Mouse (Mus musculus): Measurements from ENCODE around the gene Il10. TPM values are rescaled to one million over a fixed set of nuclear protein-coding genes. Genes with fewer than 3 reads are reported as not detected.
A peak's percentile ranks its signal among the peaks of the same experiment; 100 is the strongest.

The Il10 gene
- total RNA-seq (2021), result not detected

DNA sequence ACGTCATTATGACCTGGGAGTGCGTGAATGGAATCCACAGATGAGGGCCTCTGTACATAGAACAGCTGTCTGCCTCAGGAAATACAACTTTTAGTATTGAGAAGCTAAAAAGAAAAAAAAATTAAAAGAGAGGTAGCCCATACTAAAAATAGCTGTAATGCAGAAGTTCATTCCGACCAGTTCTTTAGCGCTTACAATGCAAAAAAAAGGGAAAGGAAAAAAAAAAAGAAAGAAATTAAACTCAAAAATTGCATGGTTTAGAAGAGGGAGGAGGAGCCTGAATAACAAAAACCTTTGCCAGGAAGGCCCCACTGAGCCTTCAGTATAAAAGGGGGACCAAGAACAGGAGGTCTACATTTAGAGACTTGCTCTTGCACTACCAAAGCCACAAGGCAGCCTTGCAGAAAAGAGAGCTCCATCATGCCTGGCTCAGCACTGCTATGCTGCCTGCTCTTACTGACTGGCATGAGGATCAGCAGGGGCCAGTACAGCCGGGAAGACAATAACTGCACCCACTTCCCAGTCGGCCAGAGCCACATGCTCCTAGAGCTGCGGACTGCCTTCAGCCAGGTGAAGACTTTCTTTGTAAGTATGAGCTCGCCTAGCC, at the start of gene Il10:
Gene Il10, plus strand, starts transcription at position 354 of the 607 bp plus-strand sequence.
- intact Hi-C loops (cut with DNase I), result no loop called here
- no peak for DNase-seq

DNA sequence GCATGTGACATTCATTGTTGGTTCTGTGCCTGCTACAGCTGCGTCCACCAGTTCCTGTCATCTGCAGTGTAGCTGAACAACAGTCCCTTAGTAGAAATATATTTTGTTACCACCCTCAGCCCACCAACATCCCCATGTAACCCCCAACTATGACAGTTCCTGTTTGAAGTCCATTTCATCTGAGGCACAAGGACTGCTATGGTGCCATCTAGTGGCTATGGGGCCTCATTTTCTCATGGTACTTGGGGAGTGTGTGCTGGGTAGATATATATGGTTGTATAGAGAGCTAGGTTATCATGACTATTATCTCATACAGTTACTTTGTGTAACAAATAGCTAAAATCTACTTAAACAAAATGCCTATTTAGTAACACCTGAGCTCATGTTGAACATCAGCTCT, 40.2 kb upstream of the Il10 start:
- intact Hi-C loops (cut with DNase I), result loop anchor here (1.0 kb wide), 1 partner anchor 102 kb away; no protein-coding TSS in a partner anchor
- DNase-seq, result peak; percentile 27 to 36

DNA sequence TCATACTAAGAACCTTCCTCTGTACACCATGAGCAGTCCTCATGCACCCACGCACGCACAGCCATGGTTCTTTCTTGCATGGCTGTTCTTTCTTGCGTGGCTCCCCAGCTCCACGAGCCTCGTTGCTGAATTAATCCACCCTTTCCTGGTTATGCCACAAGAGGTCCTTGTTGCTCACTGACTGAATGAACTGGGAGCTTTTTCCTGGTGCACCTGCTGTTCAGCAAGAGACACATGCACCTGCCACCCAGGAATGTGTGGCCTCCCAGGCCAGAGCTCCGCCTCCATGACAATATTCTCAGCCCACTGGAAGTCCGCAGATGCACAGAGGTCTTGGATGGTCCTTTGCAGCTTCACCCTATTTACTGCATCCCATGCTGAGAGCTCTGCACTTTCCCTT, 35.2 kb upstream of the Il10 start:
- DNase-seq, result no peak
- intact Hi-C loops (cut with DNase I), result loop anchor here (5.0 kb wide), 1 partner anchor 437 kb away; no protein-coding TSS in a partner anchor

DNA sequence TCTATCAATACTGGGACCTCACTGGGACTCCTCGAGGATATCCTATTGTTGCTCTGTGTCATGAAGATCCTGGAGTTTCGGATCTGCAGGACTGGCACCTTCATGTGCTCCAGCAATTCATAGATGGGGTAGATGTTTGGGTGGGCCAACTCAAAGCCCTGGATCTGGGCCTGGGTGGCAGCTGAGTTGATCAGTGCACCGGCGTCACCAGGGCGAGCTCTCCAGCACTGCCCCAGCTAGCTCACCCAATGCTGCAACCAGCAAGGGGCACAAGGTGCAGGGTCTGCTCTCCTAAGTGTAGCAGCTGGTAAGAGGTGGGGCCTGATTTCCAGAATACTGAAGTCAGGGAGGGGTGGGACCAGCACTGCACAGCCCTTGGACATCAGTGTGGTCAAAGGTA, 32.6 kb upstream of the Il10 start:
- DNase-seq, result no peak
- intact Hi-C loops (cut with DNase I), result loop anchor here (2.0 to 5.0 kb wide), 2 partner anchors 66 to 150 kb away; partner anchors contain the start of gene Dyrk3

DNA sequence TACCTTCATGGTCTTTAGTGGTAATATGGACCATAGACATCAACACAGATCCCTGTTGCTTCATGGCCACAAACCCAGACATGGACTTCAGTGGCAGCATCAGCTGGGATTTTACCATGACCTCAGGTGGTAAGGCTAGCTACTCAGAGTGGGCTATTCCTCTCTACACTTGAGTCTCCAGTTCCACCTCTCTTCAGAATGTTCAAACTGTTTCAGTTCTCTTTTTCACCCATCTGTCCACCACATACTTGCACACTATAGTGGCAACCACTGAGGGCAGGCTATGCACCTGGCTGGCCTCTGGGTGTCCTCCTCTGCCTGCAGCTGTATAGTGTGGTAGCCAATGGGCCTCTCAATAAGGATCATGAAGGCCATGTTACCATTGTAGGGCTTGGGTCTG, 32.2 kb upstream of the Il10 start:
- no peak for DNase-seq
- intact Hi-C loops (cut with DNase I), result loop anchor here (2.0 to 5.0 kb wide), 2 partner anchors 65 to 150 kb away; partner anchors contain the start of gene Dyrk3

DNA sequence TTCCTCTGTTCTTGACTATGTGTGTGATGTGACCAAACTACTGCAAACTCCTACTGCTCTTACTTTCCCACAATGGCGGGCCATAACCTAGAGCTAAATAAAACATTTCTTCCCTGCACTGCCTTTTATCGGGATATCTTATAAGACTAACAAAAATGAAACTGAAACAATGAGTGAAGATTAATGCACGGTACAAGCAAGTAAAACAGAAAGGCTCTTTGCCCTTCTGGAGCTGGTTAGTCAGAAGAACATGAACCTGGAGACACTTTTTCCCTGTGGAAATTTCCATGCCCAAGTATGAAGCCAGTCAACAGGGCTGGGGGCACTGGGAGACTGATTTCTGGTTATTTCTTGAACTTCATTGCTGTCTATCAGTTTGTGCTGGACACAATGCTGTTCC, 30.3 kb upstream of the Il10 start:
- intact Hi-C loops (cut with DNase I), result loop anchor here (2.0 to 5.0 kb wide), 2 partner anchors 148 to 163 kb away; partner anchors contain the start of genes Dyrk3 and Eif2d
- DNase-seq, result no peak

DNA sequence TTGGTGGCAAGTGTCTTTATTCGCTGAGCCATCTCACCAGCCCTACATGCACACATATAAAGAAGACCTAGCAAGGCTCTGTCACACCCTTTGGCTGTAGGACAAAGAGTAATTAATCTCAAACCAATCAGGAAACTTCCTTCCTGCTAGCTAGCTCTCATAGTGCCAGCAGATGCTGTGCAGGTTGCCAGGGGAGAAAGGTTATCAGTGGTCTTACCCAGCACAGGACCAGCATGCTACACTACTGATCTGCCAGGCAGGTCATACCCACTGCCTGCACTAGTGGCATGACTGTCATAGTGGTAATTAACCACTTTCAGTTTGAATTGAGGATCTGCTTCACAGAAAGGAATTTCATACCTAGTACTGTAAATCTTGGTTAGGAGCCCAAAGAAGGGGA, 29.2 kb upstream of the Il10 start:
- no peak for DNase-seq
- intact Hi-C loops (cut with DNase I), result no loop called here

DNA sequence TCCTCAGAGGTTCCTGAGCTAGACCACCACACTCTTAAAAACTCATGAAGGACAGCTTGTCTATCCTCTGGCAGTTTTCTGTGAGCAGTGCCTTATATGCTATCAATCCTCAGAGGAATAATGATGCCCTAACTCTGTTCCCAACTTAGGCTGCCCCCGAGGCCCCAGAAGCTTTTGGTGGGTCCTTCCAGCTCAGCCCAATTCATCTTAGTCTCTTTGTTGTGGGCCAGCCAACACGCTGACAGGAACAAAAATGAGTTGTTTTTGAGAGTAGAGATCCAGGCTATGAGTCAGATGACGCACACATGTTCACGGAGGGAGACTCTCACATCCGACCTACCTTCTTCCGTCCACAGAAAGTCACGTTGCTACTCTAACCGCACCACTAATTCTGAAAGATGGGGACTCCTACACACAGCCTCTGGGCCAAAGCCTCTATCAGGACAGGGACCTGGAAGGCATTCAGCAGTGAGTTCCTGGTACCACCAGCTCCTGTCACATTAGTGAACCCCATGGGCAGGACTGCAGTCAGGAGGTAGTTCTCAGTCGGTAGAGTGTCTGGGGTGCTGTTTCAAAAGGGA, 26.0 kb upstream of the Il10 start:
- intact Hi-C loops (cut with DNase I), result no loop called here

DNA sequence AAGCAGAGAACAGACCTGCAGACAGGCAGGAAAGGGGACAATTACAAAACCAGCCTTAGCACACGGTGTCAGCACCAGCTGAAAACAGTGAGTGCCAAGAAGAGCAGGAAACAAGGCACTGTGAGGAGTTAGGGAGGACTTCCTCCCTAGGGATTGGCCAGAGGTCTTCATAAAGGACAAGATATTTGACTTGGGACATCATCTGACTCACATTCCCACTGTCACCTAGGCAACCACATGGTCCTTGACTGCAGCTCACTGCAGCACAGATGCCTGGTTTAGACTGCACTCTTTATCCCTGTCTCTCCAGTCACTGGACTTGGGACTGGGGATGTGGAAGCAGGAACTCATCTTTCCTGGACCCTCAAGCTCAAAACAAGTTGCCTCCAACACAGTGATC, 24.1 kb upstream of the Il10 start:
- intact Hi-C loops (cut with DNase I), result no loop called here
- no peak for DNase-seq

More for the DNA sequence above, 26.0 kb upstream of the Il10 start:
- DNase-seq, result no peak

DNA sequence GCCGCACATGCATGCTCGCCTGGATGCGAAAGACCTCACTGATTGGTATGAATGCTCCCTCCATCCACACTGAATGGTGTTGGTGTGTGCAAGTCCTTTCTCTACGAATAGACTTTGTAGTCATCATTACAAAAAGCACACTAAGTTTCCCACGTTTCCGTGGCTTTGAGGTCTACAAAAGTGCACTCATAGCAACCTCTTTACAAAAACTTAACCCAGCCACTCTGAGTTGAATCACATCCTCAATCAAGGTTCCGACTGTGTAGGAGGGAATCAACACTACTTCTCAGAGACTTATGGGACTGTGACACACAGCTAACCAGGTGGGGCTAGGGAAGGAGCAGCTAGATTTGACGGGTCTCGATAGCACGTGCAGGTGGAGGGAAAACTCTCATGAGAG, 23.3 kb upstream of the Il10 start:
- intact Hi-C loops (cut with DNase I), result no loop called here
- DNase-seq, result no peak

DNA sequence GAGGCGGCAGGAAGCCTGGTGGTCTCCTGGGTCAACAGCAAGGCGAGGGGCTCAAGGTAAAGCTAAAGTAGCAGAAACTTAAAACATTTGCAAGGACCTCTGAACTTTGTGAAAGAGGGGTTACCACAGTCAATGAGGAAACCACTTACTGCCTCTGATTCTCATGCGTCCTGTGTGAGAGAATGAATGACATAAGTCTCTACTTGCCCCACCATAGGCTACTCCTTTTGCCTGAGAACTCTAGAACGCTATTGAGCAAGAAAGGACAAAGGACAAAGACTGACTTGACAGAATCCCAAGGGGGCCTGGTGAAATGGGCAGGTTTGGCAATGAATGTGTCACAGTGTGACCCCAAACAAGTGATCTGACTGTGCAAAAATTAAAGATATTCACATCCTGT, 22.2 kb upstream of the Il10 start:
- no peak for DNase-seq
- intact Hi-C loops (cut with DNase I), result no loop called here

DNA sequence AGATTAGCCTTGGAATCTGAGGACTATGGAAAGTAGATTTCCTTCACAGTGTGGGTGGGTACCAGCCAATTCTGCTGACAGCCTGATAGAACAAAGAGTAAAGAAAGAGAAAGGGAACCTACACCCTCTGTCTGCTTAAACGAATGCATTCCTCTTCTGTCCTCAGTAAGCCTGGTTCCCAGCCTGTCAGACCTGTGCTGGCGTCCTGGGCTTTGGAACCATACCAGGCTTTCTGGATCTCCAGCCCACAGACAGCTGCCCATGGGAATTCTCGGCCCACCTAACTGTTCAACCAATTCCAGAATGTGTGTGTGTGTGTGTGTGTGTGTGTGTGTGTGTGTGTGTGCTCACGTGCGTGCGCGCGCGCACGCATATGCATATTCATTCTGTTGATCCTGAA, 21.3 kb upstream of the Il10 start:
- intact Hi-C loops (cut with DNase I), result no loop called here
- DNase-seq, result no peak

DNA sequence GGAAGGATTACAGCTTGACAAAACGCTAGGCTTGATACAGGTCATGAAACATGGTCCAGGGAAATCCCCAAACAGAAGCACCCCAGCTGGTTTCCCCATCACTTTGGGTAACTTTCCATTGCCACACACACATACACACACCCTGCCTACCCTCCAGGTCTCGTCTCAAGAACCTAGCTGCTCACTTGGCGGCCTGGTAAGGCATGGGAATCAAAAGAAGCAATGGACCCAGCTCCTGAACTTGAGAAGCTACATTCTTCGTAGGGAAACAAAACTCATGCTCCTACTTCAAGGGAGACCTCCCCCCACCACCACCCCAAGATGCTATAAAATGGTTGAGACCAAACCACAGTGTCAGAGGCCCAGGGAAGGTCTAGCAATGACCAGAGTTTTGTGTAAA, 19.9 kb upstream of the Il10 start:
- no peak for DNase-seq
- intact Hi-C loops (cut with DNase I), result no loop called here

DNA sequence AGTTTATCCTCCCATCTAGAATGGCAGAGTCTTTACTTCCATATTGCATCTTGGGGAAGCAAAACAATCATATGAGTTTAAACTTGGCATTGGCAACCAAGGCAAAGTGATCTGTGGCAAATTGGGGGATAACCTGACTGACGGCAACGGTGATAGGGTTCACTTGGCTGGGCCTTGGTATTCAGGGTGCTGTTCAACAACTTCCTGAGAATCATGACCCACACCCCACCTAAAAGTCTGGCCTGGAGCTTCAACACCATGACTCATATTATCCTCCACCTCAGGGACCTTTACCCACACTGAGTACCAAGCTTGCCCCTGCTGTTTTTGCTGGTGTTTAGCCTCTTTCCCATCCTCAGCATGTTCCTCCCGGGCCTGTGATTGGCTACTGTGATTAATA, 19.3 kb upstream of the Il10 start:
- intact Hi-C loops (cut with DNase I), result no loop called here
- no peak for DNase-seq

DNA sequence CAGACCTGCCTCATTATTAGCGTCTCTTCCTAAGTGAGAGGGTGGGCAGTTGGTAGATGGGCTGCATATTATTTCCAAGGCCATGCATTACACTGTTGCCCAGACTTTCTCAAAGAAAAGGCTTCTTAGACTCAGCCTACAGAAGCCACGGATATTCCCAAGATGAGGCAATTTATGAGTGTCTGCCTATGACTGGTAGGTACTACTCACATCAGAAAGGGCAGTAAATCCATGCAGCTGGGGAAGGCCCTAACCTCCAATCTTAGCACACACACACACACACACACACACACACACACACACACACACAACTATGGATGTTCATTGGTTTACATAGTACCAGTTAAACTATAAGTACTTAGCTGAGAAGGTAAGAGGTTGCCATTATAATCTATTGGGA, 17.1 kb upstream of the Il10 start:
- intact Hi-C loops (cut with DNase I), result no loop called here
- no peak for DNase-seq

DNA sequence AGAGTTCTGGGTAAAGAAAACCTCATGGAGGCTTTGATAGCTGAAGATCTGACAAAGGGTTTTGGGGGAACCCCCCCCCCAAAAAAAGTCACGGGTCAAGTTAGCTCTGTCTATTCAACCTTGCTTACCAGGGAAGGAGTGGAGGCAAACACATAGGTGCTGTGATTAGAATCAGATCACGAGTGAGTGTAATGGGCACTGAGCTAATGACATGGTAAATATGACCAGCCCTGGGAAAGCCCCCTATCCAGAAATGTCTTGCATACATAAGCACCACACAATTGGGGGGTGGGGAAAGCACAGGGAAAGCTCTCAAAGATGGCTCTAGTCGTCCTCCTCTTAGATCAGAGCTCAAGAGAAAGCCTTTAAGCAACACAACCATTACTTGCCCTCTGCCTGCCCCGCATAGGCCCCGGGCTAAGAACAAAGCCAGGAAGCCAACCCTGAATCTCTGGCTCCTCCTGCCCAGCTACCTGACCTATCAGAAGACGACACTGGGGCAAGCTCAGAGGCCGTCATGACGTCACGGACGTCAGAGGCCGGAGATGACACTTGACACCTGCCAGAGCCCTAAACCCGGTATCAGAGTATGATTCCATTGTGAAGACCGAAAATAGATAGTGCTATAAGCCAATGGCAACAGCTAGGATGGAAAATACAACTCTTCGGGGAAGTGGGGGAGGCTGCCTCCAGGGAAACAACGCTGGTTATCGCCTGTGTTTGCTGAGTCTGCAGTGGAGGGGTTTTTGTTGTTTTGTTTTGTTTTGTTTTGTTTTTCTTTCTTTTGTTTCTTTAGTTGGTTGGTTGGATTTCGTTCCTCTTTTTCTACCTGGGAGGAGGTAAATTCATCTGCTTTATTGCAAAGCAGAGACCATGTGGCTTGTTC, 16.4 kb upstream of the Il10 start:
- intact Hi-C loops (cut with DNase I), result no loop called here
- peak; percentile 18 to 28 for DNase-seq

DNA sequence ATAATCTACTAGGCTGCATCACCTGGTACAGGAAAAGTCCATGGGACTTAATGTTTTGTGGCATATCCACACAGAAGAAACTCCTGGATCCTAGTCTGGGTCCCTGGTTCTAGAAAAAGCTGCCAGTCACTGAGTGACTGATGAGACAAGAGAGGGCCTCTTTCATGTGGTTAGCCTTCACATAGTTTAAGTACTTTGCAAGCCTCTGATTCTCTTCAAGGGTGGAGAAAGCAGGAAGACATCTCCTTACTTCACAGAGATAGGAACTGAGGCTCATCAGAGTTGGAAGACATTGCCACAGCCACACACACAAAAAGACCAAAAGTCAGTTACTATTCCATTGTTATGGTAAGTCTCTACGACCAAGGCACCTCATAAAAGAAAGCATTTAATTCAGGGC, 13.6 kb upstream of the Il10 start:
- intact Hi-C loops (cut with DNase I), result no loop called here
- no peak for DNase-seq

DNA sequence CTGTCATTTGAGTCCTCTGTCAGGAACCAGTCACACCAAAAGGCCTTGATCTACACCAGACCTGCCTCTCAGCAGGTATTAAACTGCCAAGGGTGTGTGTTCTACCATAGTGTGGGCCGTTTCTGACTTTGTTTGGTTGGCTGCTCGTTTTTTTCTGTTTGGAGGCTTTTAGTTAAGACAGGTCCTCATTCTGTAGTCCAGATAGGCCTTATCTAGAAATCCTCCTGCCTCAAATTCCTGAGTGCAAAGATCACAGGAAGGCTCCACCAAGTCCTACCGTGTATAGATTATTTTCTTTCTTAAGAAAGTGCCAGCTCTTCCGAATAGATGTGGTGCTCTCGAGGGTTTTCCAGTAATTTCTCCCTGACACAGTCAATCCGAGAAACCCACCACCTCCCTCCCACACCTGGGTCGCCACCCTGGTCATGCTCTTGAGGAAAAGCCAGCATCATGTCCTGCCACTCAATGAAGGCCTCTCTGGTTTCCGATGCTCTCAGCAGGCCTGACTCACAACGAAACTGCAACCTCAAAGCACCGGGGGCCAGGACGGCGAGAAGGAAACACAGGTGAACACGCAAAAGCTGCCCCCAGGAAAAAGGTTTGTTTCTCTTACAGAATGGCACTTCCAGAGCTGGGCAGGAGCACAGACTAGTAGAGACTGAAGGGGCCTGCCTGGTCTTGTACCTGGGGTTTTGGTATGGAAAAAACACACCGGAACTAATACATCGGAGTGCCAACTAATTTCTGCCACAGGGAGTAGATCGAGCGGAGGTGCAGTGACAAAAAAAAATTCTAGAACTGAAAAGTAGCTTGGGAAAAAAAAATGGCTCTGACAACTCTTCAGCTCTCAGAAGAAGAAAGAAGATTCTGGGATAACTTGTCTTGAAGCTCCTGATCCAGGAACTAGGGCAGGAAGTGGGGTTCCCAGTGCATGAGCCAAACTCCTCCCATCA, 9.2 kb upstream of the Il10 start:
- intact Hi-C loops (cut with DNase I), result no loop called here
- no peak for DNase-seq

DNA sequence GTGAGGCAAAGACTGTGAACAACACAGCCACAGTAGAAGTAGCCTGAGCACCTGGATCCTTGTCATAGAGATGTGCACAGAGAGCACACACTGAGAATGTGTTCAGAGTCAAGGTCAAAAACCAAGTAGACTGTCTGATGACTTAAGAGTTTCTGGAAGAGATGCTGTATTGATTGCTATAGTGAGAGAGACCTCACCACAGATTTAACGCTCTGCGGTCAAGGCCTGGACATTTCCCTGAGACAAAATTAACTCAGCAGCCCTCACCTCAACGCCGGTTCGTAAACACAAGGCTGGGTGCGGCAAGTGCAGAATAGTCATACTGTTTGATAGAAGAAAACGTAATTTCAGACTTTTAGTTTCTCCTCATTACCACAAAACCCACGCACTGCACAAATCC, 7.2 kb upstream of the Il10 start:
- intact Hi-C loops (cut with DNase I), result no loop called here
- DNase-seq, result no peak

DNA sequence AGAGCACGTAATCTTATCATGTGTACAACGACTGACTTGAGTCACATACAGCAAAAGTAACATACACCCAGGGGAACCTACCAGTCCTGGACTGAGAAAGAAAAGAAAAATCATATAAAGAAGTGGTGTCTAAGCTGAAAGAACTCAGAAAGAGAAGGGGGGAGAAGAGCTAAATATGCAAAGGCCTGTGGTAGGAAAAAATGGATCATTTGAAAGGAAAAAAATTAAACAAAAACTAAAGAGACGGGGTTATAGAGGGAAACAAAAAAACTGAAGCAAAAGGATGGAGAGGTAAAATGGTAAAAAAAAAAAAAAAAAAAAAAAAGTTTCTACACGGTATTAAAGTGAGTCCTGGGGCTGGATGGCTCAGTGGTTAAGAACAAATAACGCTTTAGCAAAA, 5.7 kb upstream of the Il10 start:
- DNase-seq, result no peak
- intact Hi-C loops (cut with DNase I), result no loop called here

DNA sequence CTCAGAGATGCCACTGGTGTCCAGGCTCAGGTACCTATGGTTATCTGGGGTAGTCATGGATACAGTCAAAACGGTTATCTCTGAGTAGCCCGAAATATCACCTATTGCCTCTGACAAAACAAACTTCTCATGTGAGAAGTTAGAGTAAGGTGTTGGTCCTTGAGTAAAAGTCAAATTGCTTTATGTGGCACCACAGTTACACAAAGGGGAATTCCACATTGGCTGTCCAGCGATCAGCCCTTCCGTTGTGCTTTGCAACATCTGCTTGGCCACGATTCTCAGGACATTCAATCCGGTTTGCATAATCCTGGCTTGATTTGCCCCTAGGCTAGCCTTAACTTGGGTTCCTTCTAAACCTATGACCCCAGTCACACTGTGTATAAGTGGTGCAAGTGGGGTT, 4.4 kb upstream of the Il10 start:
- intact Hi-C loops (cut with DNase I), result no loop called here
- DNase-seq, result no peak

Data from heart, postnatal 36 days (tissue).